Mouse (Mus musculus): Measurements from ENCODE around the gene Hadha. TPM values are rescaled to one million over a fixed set of nuclear protein-coding genes. Genes with fewer than 3 reads are reported as not detected.

Hadha gene
- polyA plus RNA-seq, 1 experiment from 2014 or later, result 130 TPM

- WGBS, result 62% methylated on average over 4 of the region's 4 CpGs
- peaks cover 5% of the 10 kb centered on the region for H3K36me3 ChIP-seq
- no peak overlapping the region for H3K4me3 ChIP-seq
- H3K27ac ChIP-seq, result no peak overlapping the region
- H3K9ac ChIP-seq, result no peak overlapping the region
- peaks cover 11% of the 10 kb centered on the region for H3K4me1 ChIP-seq
- no peaks in the 10 kb centered on the region for H3K9me3 ChIP-seq
- ATAC-seq (ENCODE audit: insufficient number of reproducible peaks, low FRiP score, low TSS enrichment, low read depth), result no peak
- no peak overlapping the region for H3K4me2 ChIP-seq
- no peaks in the 10 kb centered on the region for H3K27me3 ChIP-seq
Measured at GRCm38 (mm10) chr5:30152007-30152406, 3.0 kb downstream of the Hadha start.

GRCm38 (mm10) chr5:30148133-30148920 lies 6.6 kb downstream of the Hadha start:
- H3K4me3 ChIP-seq, result no peak overlapping the region
- H3K27me3 ChIP-seq, result no peaks in the 10 kb centered on the region
- no peak overlapping the region for H3K27ac ChIP-seq
- ATAC-seq (ENCODE audit: insufficient number of reproducible peaks, low FRiP score, low TSS enrichment, low read depth), result no peak
- no peaks in the 10 kb centered on the region for H3K9me3 ChIP-seq
- H3K9ac ChIP-seq, result no peak overlapping the region
- peaks cover 1% of the 10 kb centered on the region; the same call in 1 of the 2 replicates for H3K4me1 ChIP-seq
- H3K36me3 ChIP-seq, result peaks cover 36% of the 10 kb centered on the region
- no peak overlapping the region for H3K4me2 ChIP-seq
- 89% methylated on average over 5 of the region's 5 CpGs for WGBS

GRCm38 (mm10) chr5:30146526-30146925 lies 8.4 kb downstream of the Hadha start:
- 88% methylated on average over 6 of the region's 6 CpGs for WGBS
- no peak overlapping the region for H3K4me2 ChIP-seq
- H3K4me3 ChIP-seq, result no peak overlapping the region
- H3K9me3 ChIP-seq, result no peaks in the 10 kb centered on the region
- no peaks in the 10 kb centered on the region for H3K4me1 ChIP-seq
- no peak overlapping the region for H3K27ac ChIP-seq
- H3K36me3 ChIP-seq, result peaks cover 52% of the 10 kb centered on the region
- H3K27me3 ChIP-seq, result no peaks in the 10 kb centered on the region
- ATAC-seq (ENCODE audit: insufficient number of reproducible peaks, low FRiP score, low TSS enrichment, low read depth), result no peak
- no peak overlapping the region for H3K9ac ChIP-seq

- Histone ChIP-seq H3K4me3 (no peak overlapping the region), H3K36me3 (peaks cover 78% of the 10 kb centered on the region), H3K27me3 (no peaks in the 10 kb centered on the region), H3K4me2 (no peak overlapping the region), H3K9me3 (no peaks in the 10 kb centered on the region), H3K4me1 (no peaks in the 10 kb centered on the region), H3K27ac (no peak overlapping the region), H3K9ac (no peak overlapping the region)
- ATAC-seq (ENCODE audit: insufficient number of reproducible peaks, low FRiP score, low TSS enrichment, low read depth), result no peak
- 89% methylated on average over 4 of the region's 4 CpGs for WGBS
Measured at GRCm38 (mm10) chr5:30138193-30138592, 16.8 kb downstream of the Hadha start.

- ATAC-seq (ENCODE audit: insufficient number of reproducible peaks, low FRiP score, low TSS enrichment, low read depth), result no peak
- Histone ChIP-seq H3K27ac (no peak overlapping the region), H3K36me3 (peaks cover 75% of the 10 kb centered on the region), H3K4me3 (no peak overlapping the region), H3K4me1 (no peaks in the 10 kb centered on the region), H3K4me2 (no peak overlapping the region), H3K9me3 (no peaks in the 10 kb centered on the region), H3K27me3 (no peaks in the 10 kb centered on the region), H3K9ac (no peak overlapping the region)
- 90% methylated on average over 9 of the region's 9 CpGs for WGBS
Measured at GRCm38 (mm10) chr5:30137271-30137670, 17.7 kb downstream of the Hadha start.

- 91% methylated on average over 11 of the region's 11 CpGs for WGBS
- peaks cover 74% of the 10 kb centered on the region for H3K36me3 ChIP-seq
- no peak overlapping the region for H3K9ac ChIP-seq
- H3K9me3 ChIP-seq, result no peaks in the 10 kb centered on the region
- no peak; the same call in 1 of the 2 replicates for ATAC-seq (ENCODE audit: insufficient number of reproducible peaks, low FRiP score, low TSS enrichment, low read depth)
- H3K27ac ChIP-seq, result no peak overlapping the region
- H3K4me1 ChIP-seq, result no peaks in the 10 kb centered on the region
- H3K27me3 ChIP-seq, result no peaks in the 10 kb centered on the region
- H3K4me2 ChIP-seq, result no peak overlapping the region
- H3K4me3 ChIP-seq, result no peak overlapping the region
Measured at GRCm38 (mm10) chr5:30135711-30136231, 19.2 kb downstream of the Hadha start.

GRCm38 (mm10) chr5:30132173-30132572 lies 22.8 kb downstream of the Hadha start:
- Histone ChIP-seq H3K4me2 (no peak overlapping the region), H3K9ac (no peak overlapping the region), H3K9me3 (no peaks in the 10 kb centered on the region), H3K27me3 (no peaks in the 10 kb centered on the region), H3K27ac (no peak overlapping the region), H3K4me1 (no peaks in the 10 kb centered on the region), H3K4me3 (no peak overlapping the region), H3K36me3 (peaks cover 78% of the 10 kb centered on the region)
- 91% methylated on average over 2 of the region's 2 CpGs for WGBS
- ATAC-seq (ENCODE audit: insufficient number of reproducible peaks, low FRiP score, low TSS enrichment, low read depth), result no peak

GRCm38 (mm10) chr5:30131246-30131645 lies 23.7 kb downstream of the Hadha start:
- no peak overlapping the region for H3K4me2 ChIP-seq
- H3K36me3 ChIP-seq, result peaks cover 81% of the 10 kb centered on the region
- no peaks in the 10 kb centered on the region for H3K9me3 ChIP-seq
- no peak overlapping the region for H3K27ac ChIP-seq
- no peak overlapping the region for H3K9ac ChIP-seq
- no peaks in the 10 kb centered on the region for H3K27me3 ChIP-seq
- 92% methylated on average over 4 of the region's 4 CpGs for WGBS
- no peaks in the 10 kb centered on the region for H3K4me1 ChIP-seq
- ATAC-seq (ENCODE audit: insufficient number of reproducible peaks, low FRiP score, low TSS enrichment, low read depth), result no peak
- no peak overlapping the region for H3K4me3 ChIP-seq

- H3K36me3 ChIP-seq, result peaks cover 80% of the 10 kb centered on the region
- no peak for ATAC-seq (ENCODE audit: insufficient number of reproducible peaks, low FRiP score, low TSS enrichment, low read depth)
- no peak overlapping the region for H3K27ac ChIP-seq
- H3K9me3 ChIP-seq, result no peaks in the 10 kb centered on the region
- no peaks in the 10 kb centered on the region for H3K27me3 ChIP-seq
- H3K4me1 ChIP-seq, result no peaks in the 10 kb centered on the region
- H3K9ac ChIP-seq, result no peak overlapping the region
- H3K4me2 ChIP-seq, result no peak overlapping the region
- no peak overlapping the region for H3K4me3 ChIP-seq
- WGBS, result 92% methylated on average over 6 of the region's 6 CpGs
Measured at GRCm38 (mm10) chr5:30128680-30129079, 26.3 kb downstream of the Hadha start.

- ATAC-seq (ENCODE audit: insufficient number of reproducible peaks, low FRiP score, low TSS enrichment, low read depth), result no peak
- Histone ChIP-seq H3K27me3 (no peaks in the 10 kb centered on the region), H3K4me3 (no peak overlapping the region), H3K9me3 (no peaks in the 10 kb centered on the region), H3K9ac (no peak overlapping the region), H3K4me2 (no peak overlapping the region), H3K27ac (no peak overlapping the region), H3K36me3 (peaks cover 80% of the 10 kb centered on the region), H3K4me1 (no peaks in the 10 kb centered on the region)
- 86% methylated on average over 13 of the region's 13 CpGs for whole genome bisulfite sequencing
Measured at GRCm38 (mm10) chr5:30127921-30128597, 26.9 kb downstream of the Hadha start.

- Histone ChIP-seq H3K9me3 (no peaks in the 10 kb centered on the region), H3K27ac (no peak overlapping the region), H3K27me3 (no peaks in the 10 kb centered on the region), H3K4me1 (no peaks in the 10 kb centered on the region), H3K4me3 (no peak overlapping the region), H3K9ac (no peak overlapping the region), H3K4me2 (no peak overlapping the region), H3K36me3 (peaks cover 84% of the 10 kb centered on the region)
- WGBS, result 82% methylated on average over 7 of the region's 7 CpGs
- ATAC-seq (ENCODE audit: insufficient number of reproducible peaks, low FRiP score, low TSS enrichment, low read depth), result peak; percentile 55; the same call in 1 of the 2 replicates
Measured at GRCm38 (mm10) chr5:30126756-30127155, 28.2 kb downstream of the Hadha start.

- Histone ChIP-seq H3K4me3 (no peak overlapping the region), H3K9me3 (no peaks in the 10 kb centered on the region), H3K4me2 (no peak overlapping the region), H3K9ac (no peak overlapping the region), H3K27me3 (no peaks in the 10 kb centered on the region), H3K36me3 (peaks cover 90% of the 10 kb centered on the region), H3K4me1 (no peaks in the 10 kb centered on the region), H3K27ac (no peak overlapping the region)
- 44% methylated on average over 5 of the region's 5 CpGs for WGBS
- ATAC-seq (ENCODE audit: insufficient number of reproducible peaks, low FRiP score, low TSS enrichment, low read depth), result no peak
Measured at GRCm38 (mm10) chr5:30125587-30125986, 29.4 kb downstream of the Hadha start.
